Mouse (Mus musculus): ENCODE results near the gene Vamp8. TPM values are rescaled to one million over a fixed set of nuclear protein-coding genes. Genes with fewer than 3 reads are reported as not detected.
A peak's percentile ranks its signal among the peaks of the same experiment; 100 is the strongest.

The Vamp8 gene
- polyA plus RNA-seq, 1 experiment from 2014 or later = 32.0 TPM

DNA sequence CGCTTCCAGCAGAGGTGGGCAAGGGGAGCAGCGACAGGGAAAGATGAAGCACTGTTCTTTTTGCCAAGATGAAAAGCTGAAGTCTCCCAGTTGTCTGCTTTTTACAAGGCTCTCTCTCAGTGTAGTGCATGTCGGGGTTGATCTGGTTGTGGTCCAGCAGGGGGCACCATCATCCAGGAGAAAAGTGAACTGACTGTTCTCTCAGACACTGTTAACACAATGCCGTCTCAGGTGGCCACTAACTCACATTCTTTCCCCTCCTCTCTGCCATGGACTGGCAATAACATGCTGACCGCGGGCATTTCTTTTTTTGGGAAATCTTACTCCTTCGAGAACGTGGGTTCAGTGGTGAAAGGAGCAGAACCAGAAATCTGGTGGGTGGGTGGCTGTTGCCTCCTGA is 37.5 kb upstream of the Vamp8 start:
- Histone ChIP-seq H3K9me3 (ENCODE audit: control insufficient read depth, low read length) (no peaks in the 10 kb centered on the region), H3K27ac (ENCODE audit: low read depth, low read length) (no peak overlapping the region), H3K4me2 (no peak overlapping the region), H3K9ac (ENCODE audit: low read length) (no peak overlapping the region), H3K36me3 (ENCODE audit: control insufficient read depth, insufficient read depth, low read length) (peaks cover 23% of the 10 kb centered on the region), H3K4me1 (ENCODE audit: control insufficient read depth, insufficient read depth, low read length) (no peaks in the 10 kb centered on the region), H3K27me3 (ENCODE audit: control insufficient read depth, insufficient read depth, low read length) (no peaks in the 10 kb centered on the region), H3K4me3 (ENCODE audit: low read depth, low read length) (no peak overlapping the region)
- whole genome bisulfite sequencing = 45% methylated on average over 8 of the region's 8 CpGs
- ATAC-seq (ENCODE audit: low FRiP score) = peak; percentile 73
- peak; percentile 93 for DNase-seq (ENCODE audit: low spot score, missing footprints)

DNA sequence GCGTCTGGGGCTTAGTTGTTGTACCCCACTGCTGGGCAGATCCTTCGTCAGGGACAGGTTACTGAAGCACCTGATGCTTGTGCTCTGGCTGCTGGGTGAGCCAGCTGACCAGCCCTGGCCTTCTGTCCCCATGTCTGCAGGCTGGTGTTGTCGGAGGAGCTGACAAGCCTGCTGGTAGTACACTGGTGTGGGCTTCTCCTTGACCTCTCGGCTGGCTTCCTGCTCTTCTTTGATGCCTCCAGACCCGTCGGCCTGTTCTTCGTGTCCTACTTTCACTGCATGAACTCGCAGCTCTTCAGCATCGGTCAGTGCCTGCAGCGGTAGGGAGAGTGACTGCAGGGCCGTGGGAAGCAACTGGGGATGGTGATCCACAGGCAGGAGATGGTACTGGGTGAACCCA is 35.1 kb upstream of the Vamp8 start:
- 91% methylated on average over 11 of the region's 11 CpGs for WGBS
- no peaks in the 10 kb centered on the region for H3K9me3 ChIP-seq (ENCODE audit: control insufficient read depth, low read length)
- H3K9ac ChIP-seq (ENCODE audit: low read length) = no peak overlapping the region
- no peaks in the 10 kb centered on the region for H3K27me3 ChIP-seq (ENCODE audit: control insufficient read depth, insufficient read depth, low read length)
- ATAC-seq (ENCODE audit: low FRiP score) (no peak), DNase-seq (ENCODE audit: low spot score, missing footprints) (peak; percentile 62)
- no peak overlapping the region for H3K4me2 ChIP-seq
- no peak overlapping the region for H3K4me3 ChIP-seq (ENCODE audit: low read depth, low read length)
- H3K36me3 ChIP-seq (ENCODE audit: control insufficient read depth, insufficient read depth, low read length) = peaks cover 18% of the 10 kb centered on the region
- H3K4me1 ChIP-seq (ENCODE audit: control insufficient read depth, insufficient read depth, low read length) = no peaks in the 10 kb centered on the region
- no peak overlapping the region for H3K27ac ChIP-seq (ENCODE audit: low read depth, low read length)

DNA sequence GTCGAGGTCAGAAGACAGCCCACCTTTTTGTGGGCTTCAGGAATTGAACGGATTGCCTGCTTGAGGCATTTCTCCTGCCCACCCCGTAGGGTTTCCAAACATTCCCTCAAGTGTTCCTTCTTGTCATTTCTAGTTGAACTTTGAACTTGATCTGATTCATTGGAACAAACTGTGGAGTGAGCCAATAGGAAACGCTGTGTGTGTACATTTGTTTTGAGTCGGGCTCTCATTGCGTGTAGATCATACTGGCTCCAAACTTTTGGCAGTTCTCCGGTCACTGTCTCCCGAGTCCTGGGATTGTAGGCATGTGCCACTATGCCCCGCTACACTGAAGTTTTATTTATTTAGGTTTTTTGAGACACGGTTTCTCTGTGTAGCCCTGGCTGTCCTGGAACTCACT is 30.4 kb upstream of the Vamp8 start:
- no peaks in the 10 kb centered on the region for H3K27me3 ChIP-seq (ENCODE audit: control insufficient read depth, insufficient read depth, low read length)
- no peak overlapping the region for H3K4me2 ChIP-seq
- H3K9me3 ChIP-seq (ENCODE audit: control insufficient read depth, low read length) = no peaks in the 10 kb centered on the region
- H3K9ac ChIP-seq (ENCODE audit: low read length) = no peak overlapping the region
- H3K4me3 ChIP-seq (ENCODE audit: low read depth, low read length) = no peak overlapping the region
- ATAC-seq (ENCODE audit: low FRiP score) (no peak), DNase-seq (ENCODE audit: low spot score, missing footprints) (no peak)
- WGBS = 93% methylated on average over 10 of the region's 10 CpGs
- no peak overlapping the region for H3K27ac ChIP-seq (ENCODE audit: low read depth, low read length)
- no peaks in the 10 kb centered on the region for H3K4me1 ChIP-seq (ENCODE audit: control insufficient read depth, insufficient read depth, low read length)
- H3K36me3 ChIP-seq (ENCODE audit: control insufficient read depth, insufficient read depth, low read length) = peaks cover 22% of the 10 kb centered on the region

DNA sequence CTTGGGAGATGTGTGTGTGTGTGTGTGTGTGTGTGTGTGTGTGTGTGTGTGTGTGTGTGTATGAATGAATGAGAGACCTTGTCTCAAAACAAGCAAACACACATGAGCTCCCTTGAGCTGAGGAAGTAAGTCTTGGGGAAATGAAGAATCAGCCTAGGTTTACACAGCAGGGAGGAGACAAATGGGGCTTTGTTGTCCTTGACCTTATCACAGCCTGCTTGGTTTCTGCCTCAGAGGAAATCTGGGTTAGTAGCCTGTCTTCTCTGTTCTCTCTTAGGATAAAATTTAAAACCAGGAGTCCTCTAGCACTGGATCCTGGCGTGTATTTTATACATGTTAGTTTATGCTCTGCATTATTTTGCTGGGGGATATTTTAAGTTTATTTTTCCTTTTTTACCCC is 29.3 kb upstream of the Vamp8 start:
- Histone ChIP-seq H3K4me3 (ENCODE audit: low read depth, low read length) (no peak overlapping the region), H3K4me2 (no peak overlapping the region), H3K9ac (ENCODE audit: low read length) (no peak overlapping the region), H3K27ac (ENCODE audit: low read depth, low read length) (no peak overlapping the region), H3K36me3 (ENCODE audit: control insufficient read depth, insufficient read depth, low read length) (peaks cover 15% of the 10 kb centered on the region; the same call in 1 of the 2 replicates), H3K9me3 (ENCODE audit: control insufficient read depth, low read length) (no peaks in the 10 kb centered on the region), H3K27me3 (ENCODE audit: control insufficient read depth, insufficient read depth, low read length) (no peaks in the 10 kb centered on the region), H3K4me1 (ENCODE audit: control insufficient read depth, insufficient read depth, low read length) (peaks cover 3% of the 10 kb centered on the region)
- no peak for ATAC-seq (ENCODE audit: low FRiP score)
- 83% methylated on average over 1 of the region's 1 CpGs for WGBS
- peak; percentile 59 for DNase-seq (ENCODE audit: low spot score, missing footprints)

DNA sequence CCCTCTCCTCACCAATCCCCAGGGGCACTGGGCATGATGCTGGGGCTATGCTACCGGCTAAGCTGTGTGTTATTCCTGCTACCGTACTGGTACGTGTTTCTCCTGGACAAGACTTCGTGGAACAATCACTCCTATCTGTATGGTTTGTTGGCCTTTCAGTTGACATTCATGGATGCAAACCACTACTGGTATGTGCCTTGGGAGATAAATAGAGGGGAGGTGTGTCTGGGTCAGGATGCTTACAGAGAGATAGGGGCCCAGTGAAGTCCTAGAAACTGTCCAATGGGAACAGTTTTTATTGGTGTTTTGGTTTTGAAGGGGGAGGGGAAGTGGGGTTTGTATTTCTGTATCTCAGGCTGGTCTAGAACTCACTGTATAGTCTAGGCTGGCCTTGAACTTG is 27.8 kb upstream of the Vamp8 start:
- DNase-seq (ENCODE audit: low spot score, missing footprints) (peak; percentile 19), ATAC-seq (ENCODE audit: low FRiP score) (no peak)
- Histone ChIP-seq H3K4me3 (ENCODE audit: low read depth, low read length) (no peak overlapping the region), H3K9me3 (ENCODE audit: control insufficient read depth, low read length) (no peaks in the 10 kb centered on the region), H3K36me3 (ENCODE audit: control insufficient read depth, insufficient read depth, low read length) (peaks cover 7% of the 10 kb centered on the region; the same call in 1 of the 2 replicates), H3K27me3 (ENCODE audit: control insufficient read depth, insufficient read depth, low read length) (no peaks in the 10 kb centered on the region), H3K4me2 (no peak overlapping the region), H3K27ac (ENCODE audit: low read depth, low read length) (no peak overlapping the region), H3K9ac (ENCODE audit: low read length) (no peak overlapping the region), H3K4me1 (ENCODE audit: control insufficient read depth, insufficient read depth, low read length) (peaks cover 5% of the 10 kb centered on the region)
- 90% methylated on average over 4 of the region's 4 CpGs for WGBS

DNA sequence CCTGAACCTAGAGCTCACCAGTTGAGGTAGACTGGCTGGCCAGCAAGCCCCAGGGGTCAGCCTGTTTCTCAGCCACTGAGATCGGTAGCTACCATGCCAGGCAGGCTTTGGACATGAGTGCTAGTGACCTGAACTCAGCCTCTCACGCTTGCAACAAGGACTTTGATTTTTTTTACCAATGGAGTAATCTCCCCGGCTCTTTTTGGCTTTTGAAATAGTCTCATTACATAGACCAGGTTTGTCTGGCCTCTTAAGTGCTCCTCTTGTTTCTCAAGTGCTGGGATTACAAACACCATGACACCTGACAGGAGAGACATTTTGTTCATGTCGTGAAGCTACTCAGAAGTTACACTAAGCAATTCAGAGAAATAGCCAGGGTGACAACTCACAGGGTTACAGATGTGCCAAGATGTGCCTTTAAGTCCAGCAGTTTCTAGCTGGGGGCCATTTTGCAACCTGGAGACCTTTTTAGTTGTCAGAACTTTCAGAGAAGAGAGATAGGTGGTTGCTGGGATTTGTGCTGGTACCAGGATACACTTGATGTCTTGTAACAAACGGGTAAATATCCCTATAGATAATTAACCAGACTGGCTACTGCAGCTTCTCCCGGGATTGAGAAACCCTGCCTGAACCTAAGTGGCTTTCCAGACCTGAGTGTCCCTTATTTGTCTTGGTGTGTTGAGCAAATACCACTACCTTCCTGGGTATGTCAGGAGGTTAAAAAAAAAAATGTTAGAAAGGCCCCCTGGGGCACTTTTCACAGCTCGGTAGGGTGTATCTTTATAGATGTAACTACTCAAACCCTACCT is 25.7 kb upstream of the Vamp8 start:
- H3K4me1 ChIP-seq (ENCODE audit: control insufficient read depth, insufficient read depth, low read length) = peaks cover 5% of the 10 kb centered on the region
- 87% methylated on average over 7 of the region's 7 CpGs for WGBS
- ATAC-seq (ENCODE audit: low FRiP score) (no peak), DNase-seq (ENCODE audit: low spot score, missing footprints) (no peak)
- H3K36me3 ChIP-seq (ENCODE audit: control insufficient read depth, insufficient read depth, low read length) = peaks cover 7% of the 10 kb centered on the region; the same call in 1 of the 2 replicates
- H3K4me3 ChIP-seq (ENCODE audit: low read depth, low read length) = no peak overlapping the region
- no peaks in the 10 kb centered on the region for H3K27me3 ChIP-seq (ENCODE audit: control insufficient read depth, insufficient read depth, low read length)
- H3K9ac ChIP-seq (ENCODE audit: low read length) = no peak overlapping the region
- H3K27ac ChIP-seq (ENCODE audit: low read depth, low read length) = no peak overlapping the region
- no peak overlapping the region for H3K4me2 ChIP-seq
- H3K9me3 ChIP-seq (ENCODE audit: control insufficient read depth, low read length) = no peaks in the 10 kb centered on the region

DNA sequence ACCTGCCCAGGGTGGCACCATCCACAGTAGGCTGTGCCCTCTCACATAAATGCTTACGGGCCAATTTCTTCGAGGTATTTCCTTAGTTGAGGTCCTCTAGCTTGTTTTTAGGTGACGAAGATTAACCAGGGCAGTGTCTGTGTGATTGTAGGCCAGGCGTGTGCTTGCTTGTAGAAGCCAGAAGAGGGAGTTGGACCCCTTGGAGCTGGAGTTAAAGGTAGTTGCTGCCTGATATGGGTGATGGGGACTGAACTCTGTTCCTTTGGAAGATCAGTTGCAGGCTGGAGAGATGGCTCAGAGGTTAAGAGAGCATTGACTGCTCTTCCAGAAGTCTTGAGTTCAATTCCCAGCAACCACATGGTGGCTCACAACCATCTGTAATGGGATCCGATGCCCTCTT is 24.7 kb upstream of the Vamp8 start:
- WGBS = 86% methylated on average over 5 of the region's 5 CpGs
- H3K4me1 ChIP-seq (ENCODE audit: control insufficient read depth, insufficient read depth, low read length) = peaks cover 5% of the 10 kb centered on the region
- H3K4me3 ChIP-seq (ENCODE audit: low read depth, low read length) = no peak overlapping the region
- ATAC-seq (ENCODE audit: low FRiP score) (no peak), DNase-seq (ENCODE audit: low spot score, missing footprints) (peak; percentile 6)
- no peak overlapping the region for H3K9ac ChIP-seq (ENCODE audit: low read length)
- H3K9me3 ChIP-seq (ENCODE audit: control insufficient read depth, low read length) = no peaks in the 10 kb centered on the region
- no peaks in the 10 kb centered on the region for H3K27me3 ChIP-seq (ENCODE audit: control insufficient read depth, insufficient read depth, low read length)
- no peak overlapping the region for H3K27ac ChIP-seq (ENCODE audit: low read depth, low read length)
- H3K36me3 ChIP-seq (ENCODE audit: control insufficient read depth, insufficient read depth, low read length) = peaks cover 7% of the 10 kb centered on the region; the same call in 1 of the 2 replicates
- no peak overlapping the region for H3K4me2 ChIP-seq

DNA sequence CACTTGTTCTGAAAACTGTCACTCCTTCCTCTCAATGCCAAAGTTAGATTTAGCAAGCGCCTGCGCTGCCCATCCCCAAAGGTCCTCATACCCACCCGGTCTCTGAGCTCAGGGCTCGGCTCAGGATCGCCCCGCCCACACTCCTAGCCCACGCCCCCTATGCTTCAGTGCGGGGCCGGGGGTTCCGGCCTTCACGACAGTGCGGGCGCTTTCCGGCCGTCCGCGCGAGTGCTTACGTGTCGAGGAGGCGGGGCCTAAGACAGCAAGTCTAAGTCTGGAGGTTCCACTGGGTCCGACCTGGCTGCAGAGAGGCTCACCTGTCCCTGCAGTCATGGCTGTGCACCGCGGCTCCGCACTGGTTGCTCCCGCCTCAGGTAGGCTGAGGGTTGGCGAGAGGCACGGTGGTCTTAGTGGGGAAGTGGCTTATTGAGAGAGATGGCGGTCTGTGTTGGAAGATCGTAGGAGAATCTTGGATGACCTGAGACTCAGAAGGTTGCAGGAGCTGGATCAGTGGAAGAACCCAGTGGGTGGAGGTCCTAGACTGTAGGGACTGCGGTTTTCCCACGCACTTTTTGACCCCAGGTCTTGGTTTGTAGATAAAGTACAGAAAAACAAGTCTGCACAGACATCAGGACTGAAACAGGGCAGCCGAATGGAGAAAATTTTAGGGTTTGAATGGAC is 23.7 kb upstream of the Vamp8 start, which contains the start of gene Ggcx:
Gene Ggcx, plus strand, starts transcription at position 233 of the 681 bp plus-strand sequence.
- Histone ChIP-seq H3K4me3 (ENCODE audit: low read depth, low read length) (peak within 1 kb of the TSS; percentile 79), H3K9me3 (ENCODE audit: control insufficient read depth, low read length) (no peaks in the 10 kb centered on the region), H3K27ac (ENCODE audit: low read depth, low read length) (0 out of 2 replicates have a peak within 1 kb of the TSS, but pooled peaks have one; percentile 1), H3K36me3 (ENCODE audit: control insufficient read depth, insufficient read depth, low read length) (peaks cover 7% of the 10 kb centered on the region; the same call in 1 of the 2 replicates), H3K4me2 (peak within 1 kb of the TSS; percentile 72), H3K9ac (ENCODE audit: low read length) (peak within 1 kb of the TSS; percentile 79), H3K27me3 (ENCODE audit: control insufficient read depth, insufficient read depth, low read length) (no peaks in the 10 kb centered on the region), H3K4me1 (ENCODE audit: control insufficient read depth, insufficient read depth, low read length) (peaks cover 5% of the 10 kb centered on the region)
- ATAC-seq (ENCODE audit: low FRiP score) (peak; percentile 97), DNase-seq (ENCODE audit: low spot score, missing footprints) (peak; percentile 99)
- WGBS = 2% methylated on average over 33 of the region's 33 CpGs

DNA sequence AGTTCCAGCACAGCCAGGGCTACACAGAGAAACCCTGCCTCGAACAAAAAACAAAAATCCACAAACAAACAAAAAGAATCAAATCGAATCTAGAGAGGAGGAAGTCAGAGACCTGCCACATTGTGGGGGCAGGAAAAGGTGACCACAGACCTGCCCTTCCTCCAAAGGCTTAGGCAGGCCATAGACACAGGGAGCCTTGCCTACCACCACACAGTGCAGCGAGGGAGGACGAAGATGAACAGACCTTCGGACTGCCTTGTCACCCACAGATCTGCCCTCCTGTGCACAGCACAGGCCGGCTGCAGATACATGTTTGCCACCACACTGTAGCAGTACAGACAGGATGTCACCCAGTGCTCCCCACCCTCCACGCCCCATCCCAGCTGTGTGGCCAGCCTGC is 20.0 kb upstream of the Vamp8 start:
- H3K9ac ChIP-seq (ENCODE audit: low read length) = no peak overlapping the region
- 88% methylated on average over 7 of the region's 7 CpGs for WGBS
- DNase-seq (ENCODE audit: low spot score, missing footprints) (no peak), ATAC-seq (ENCODE audit: low FRiP score) (no peak)
- H3K27ac ChIP-seq (ENCODE audit: low read depth, low read length) = no peak overlapping the region
- no peaks in the 10 kb centered on the region for H3K9me3 ChIP-seq (ENCODE audit: control insufficient read depth, low read length)
- no peaks in the 10 kb centered on the region for H3K27me3 ChIP-seq (ENCODE audit: control insufficient read depth, insufficient read depth, low read length)
- no peak overlapping the region for H3K4me2 ChIP-seq
- no peaks in the 10 kb centered on the region for H3K36me3 ChIP-seq (ENCODE audit: control insufficient read depth, insufficient read depth, low read length)
- H3K4me1 ChIP-seq (ENCODE audit: control insufficient read depth, insufficient read depth, low read length) = peaks cover 5% of the 10 kb centered on the region
- no peak overlapping the region for H3K4me3 ChIP-seq (ENCODE audit: low read depth, low read length)
